Mouse (Mus musculus): Measurements from ENCODE around the gene Tbx5.

GRCm38 (mm10) chr5:119893060-119893459 lies 60.6 kb downstream of the Tbx5 start:
- TF ChIP-seq CTCF (IDR thresholded peaks at IDR 0.05; ENCODE audit: low read depth) (no peak), EP300 (IDR thresholded peaks at IDR 0.05; ENCODE audit: low read depth) (no peak)
